Mouse (Mus musculus): Measurements from ENCODE around the gene Atp9a. TPM values are rescaled to one million over a fixed set of nuclear protein-coding genes. Genes with fewer than 3 reads are reported as not detected.
"Not testable (repeated sequence)": the region's sequence is repeated elsewhere in the genome, so short reads cannot be mapped to it uniquely, and the experiment has no call there.

The Atp9a gene
- total RNA-seq, 1 experiment = 41.5 TPM

DNA sequence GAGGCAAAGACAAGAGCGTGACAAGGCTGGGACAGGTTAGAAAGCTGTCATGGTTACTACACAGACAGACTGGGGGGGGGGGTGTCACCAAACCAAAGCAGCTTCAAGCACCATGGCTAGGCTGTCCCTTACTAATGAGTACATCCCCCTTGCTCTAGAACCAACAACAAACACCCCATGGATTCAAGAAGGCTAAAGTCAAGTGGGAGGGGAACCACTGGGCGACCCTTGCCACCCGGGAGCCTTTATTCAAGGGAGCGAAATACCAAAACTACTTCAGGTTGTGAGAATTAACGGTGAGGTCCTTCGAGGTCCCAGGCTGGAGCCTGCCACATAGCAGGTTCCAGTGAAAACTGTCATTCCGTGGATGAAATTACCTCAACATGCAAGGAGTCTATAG, 21.6 kb upstream of the Atp9a start:
- TF ChIP-seq ZNF384 (IDR thresholded peaks at IDR 0.05; ENCODE audit: low read depth, low read length) = no peak
- no peak for TF ChIP-seq ZC3H11A (IDR thresholded peaks at IDR 0.05; ENCODE audit: borderline replicate concordance, low read depth, low read length)
- no peak for TF ChIP-seq CHD2 (IDR thresholded peaks at IDR 0.05; ENCODE audit: low read depth, low read length)
- TF ChIP-seq MAFK (IDR thresholded peaks at IDR 0.05; ENCODE audit: insufficient read depth, low read depth, low read length) = no peak
- no peak for TF ChIP-seq HCFC1 (IDR thresholded peaks at IDR 0.05; ENCODE audit: borderline replicate concordance, insufficient read depth, low read length)
- H3K4me3 ChIP-seq (ENCODE audit: insufficient read depth in 1 of 2, low read depth in 1 of 2, low read length in 2 of 2, poor library complexity in 1 of 2, severe bottlenecking in 1 of 2) = peak overlapping the region; percentile 87 to 91
- in situ Hi-C loops (cut with MboI; ENCODE audit: low sequenced_read_pairs in 2 of 2, unreplicated experiment in 2 of 2) = no loop called here
- H3K36me3 ChIP-seq (ENCODE audit: control insufficient read depth, insufficient read depth, low read length, poor library complexity, severe bottlenecking) = peaks cover 8% of the 10 kb centered on the region; the same call in 1 of the 2 replicates
- H3K4me1 ChIP-seq (ENCODE audit: control insufficient read depth in 2 of 2, insufficient read depth in 2 of 2, low read length in 2 of 2, poor library complexity in 1 of 2) = peaks cover 13 to 15% of the 10 kb centered on the region in 2 experiments
- H3K27ac ChIP-seq (ENCODE audit: insufficient read depth, low read depth, low read length, poor library complexity, severe bottlenecking) = peak overlapping the region; percentile 88
- no peaks in the 10 kb centered on the region for H3K9me3 ChIP-seq (ENCODE audit: control insufficient read depth, insufficient read depth, low read depth, low read length)
- no peak for DNase-seq (ENCODE audit: low read depth, low spot score)
- peak overlapping the region; percentile 74 for H3K9ac ChIP-seq (ENCODE audit: insufficient read depth, low read depth, low read length, poor library complexity, severe bottlenecking)

DNA sequence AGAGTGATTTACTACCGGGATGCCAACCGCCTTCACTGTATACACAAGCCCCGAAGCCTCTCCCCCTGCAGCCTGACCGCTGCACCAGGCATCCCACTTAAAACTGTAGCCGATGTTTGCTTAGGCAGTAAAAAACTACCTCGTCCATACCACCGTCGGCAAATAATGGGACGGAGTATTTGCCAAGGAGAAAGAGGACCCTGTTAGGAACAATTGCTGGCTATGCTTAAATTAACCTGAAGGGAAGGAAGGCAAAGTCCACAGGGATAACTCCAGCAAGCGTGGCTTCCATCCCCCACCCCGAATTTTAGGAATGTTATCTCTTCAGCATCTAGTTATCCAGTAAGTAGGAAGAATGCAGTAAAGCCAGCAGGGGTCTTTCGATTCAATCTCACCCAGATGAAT, 20.2 kb upstream of the Atp9a start:
- in situ Hi-C loops (cut with MboI; ENCODE audit: low sequenced_read_pairs in 2 of 2, unreplicated experiment in 2 of 2) = no loop called here
- H3K4me1 ChIP-seq (ENCODE audit: control insufficient read depth in 2 of 2, insufficient read depth in 2 of 2, low read length in 2 of 2, poor library complexity in 1 of 2) = peaks cover 8 to 16% of the 10 kb centered on the region in 2 experiments; a peak in 2 of 4 replicates
- H3K9me3 ChIP-seq (ENCODE audit: control insufficient read depth, insufficient read depth, low read depth, low read length) = no peaks in the 10 kb centered on the region
- peak overlapping the region; percentile 81 for H3K27ac ChIP-seq (ENCODE audit: insufficient read depth, low read depth, low read length, poor library complexity, severe bottlenecking)
- TF ChIP-seq ZC3H11A (IDR thresholded peaks at IDR 0.05; ENCODE audit: borderline replicate concordance, low read depth, low read length) (no peak), ZNF384 (IDR thresholded peaks at IDR 0.05; ENCODE audit: low read depth, low read length) (no peak), MAFK (IDR thresholded peaks at IDR 0.05; ENCODE audit: insufficient read depth, low read depth, low read length) (no peak), CHD2 (IDR thresholded peaks at IDR 0.05; ENCODE audit: low read depth, low read length) (peak; percentile 51; the same call in 1 of the 2 replicates)
- H3K4me3 ChIP-seq (ENCODE audit: insufficient read depth in 1 of 2, low read depth in 1 of 2, low read length in 2 of 2, poor library complexity in 1 of 2, severe bottlenecking in 1 of 2) = peak overlapping the region; percentile 41 to 67
- peaks cover 15% of the 10 kb centered on the region; the same call in 1 of the 2 replicates for H3K36me3 ChIP-seq (ENCODE audit: control insufficient read depth, insufficient read depth, low read length, poor library complexity, severe bottlenecking)
- peak overlapping the region; percentile 60 for H3K9ac ChIP-seq (ENCODE audit: insufficient read depth, low read depth, low read length, poor library complexity, severe bottlenecking)
- no peak for DNase-seq (ENCODE audit: low read depth, low spot score)

DNA sequence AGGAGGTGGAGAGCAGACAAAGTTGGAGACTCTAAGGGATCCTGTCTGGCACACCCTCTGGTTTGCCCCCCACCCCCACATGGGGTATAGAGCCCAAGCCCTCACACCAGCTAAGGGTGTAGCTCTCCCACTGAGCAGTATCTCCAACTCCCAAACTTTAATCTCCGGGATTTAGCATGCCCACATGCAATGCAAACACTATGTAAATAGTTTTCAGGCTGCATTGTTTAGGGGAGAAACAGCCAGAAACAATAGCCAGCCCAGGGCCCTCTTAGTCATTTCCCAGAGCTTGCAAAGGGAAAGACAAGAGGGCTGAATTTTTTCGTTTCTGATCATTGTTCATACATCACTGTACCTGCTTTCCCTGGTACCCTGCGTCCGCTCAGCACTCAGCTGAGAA, 19.7 kb upstream of the Atp9a start:
- in situ Hi-C loops (cut with MboI; ENCODE audit: low sequenced_read_pairs in 2 of 2, unreplicated experiment in 2 of 2) = no loop called here
- H3K4me3 ChIP-seq (ENCODE audit: insufficient read depth in 1 of 2, low read depth in 1 of 2, low read length in 2 of 2, poor library complexity in 1 of 2, severe bottlenecking in 1 of 2) = peak overlapping the region; percentile 41 to 67
- H3K9ac ChIP-seq (ENCODE audit: insufficient read depth, low read depth, low read length, poor library complexity, severe bottlenecking) = peak overlapping the region; percentile 60
- no peak for TF ChIP-seq CHD2 (IDR thresholded peaks at IDR 0.05; ENCODE audit: low read depth, low read length)
- no peak for TF ChIP-seq MAFK (IDR thresholded peaks at IDR 0.05; ENCODE audit: insufficient read depth, low read depth, low read length)
- no peak for TF ChIP-seq ZNF384 (IDR thresholded peaks at IDR 0.05; ENCODE audit: low read depth, low read length)
- TF ChIP-seq HCFC1 (IDR thresholded peaks at IDR 0.05; ENCODE audit: borderline replicate concordance, insufficient read depth, low read length) = no peak
- TF ChIP-seq ZC3H11A (IDR thresholded peaks at IDR 0.05; ENCODE audit: borderline replicate concordance, low read depth, low read length) = no peak
- H3K4me1 ChIP-seq (ENCODE audit: control insufficient read depth in 2 of 2, insufficient read depth in 2 of 2, low read length in 2 of 2, poor library complexity in 1 of 2) = peaks cover 8 to 19% of the 10 kb centered on the region in 2 experiments; a peak in 2 of 4 replicates
- H3K27ac ChIP-seq (ENCODE audit: insufficient read depth, low read depth, low read length, poor library complexity, severe bottlenecking) = peak overlapping the region; percentile 81
- H3K9me3 ChIP-seq (ENCODE audit: control insufficient read depth, insufficient read depth, low read depth, low read length) = no peaks in the 10 kb centered on the region
- peaks cover 19% of the 10 kb centered on the region; the same call in 1 of the 2 replicates for H3K36me3 ChIP-seq (ENCODE audit: control insufficient read depth, insufficient read depth, low read length, poor library complexity, severe bottlenecking)
- DNase-seq (ENCODE audit: low read depth, low spot score) = no peak

DNA sequence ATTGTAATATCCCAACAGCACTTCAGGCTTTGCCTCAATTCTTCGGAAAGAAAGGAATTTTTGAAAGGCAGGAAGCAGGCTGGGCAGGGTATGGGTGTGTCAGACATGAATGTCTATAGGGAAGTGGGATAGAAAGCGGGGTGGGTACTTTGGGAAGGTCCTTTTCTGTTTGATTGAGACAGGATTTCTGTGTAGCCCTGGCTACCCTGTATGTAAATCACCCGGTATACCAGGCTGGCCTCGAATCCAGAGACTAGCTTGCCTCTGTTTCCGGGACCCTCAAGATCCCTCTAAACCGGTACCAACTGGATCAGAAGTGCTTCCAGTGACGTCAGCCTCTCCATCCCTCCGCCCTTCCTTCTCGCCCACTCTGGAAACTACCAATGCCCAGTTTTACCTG, 18.9 kb upstream of the Atp9a start:
- H3K36me3 ChIP-seq (ENCODE audit: control insufficient read depth, insufficient read depth, low read length, poor library complexity, severe bottlenecking) = peaks cover 27% of the 10 kb centered on the region
- no peaks in the 10 kb centered on the region for H3K9me3 ChIP-seq (ENCODE audit: control insufficient read depth, insufficient read depth, low read depth, low read length)
- peak overlapping the region; percentile 45; the same call in 1 of the 2 replicates for H3K9ac ChIP-seq (ENCODE audit: insufficient read depth, low read depth, low read length, poor library complexity, severe bottlenecking)
- peak overlapping the region; percentile 41 to 67 for H3K4me3 ChIP-seq (ENCODE audit: insufficient read depth in 1 of 2, low read depth in 1 of 2, low read length in 2 of 2, poor library complexity in 1 of 2, severe bottlenecking in 1 of 2)
- peak overlapping the region; percentile 81 for H3K27ac ChIP-seq (ENCODE audit: insufficient read depth, low read depth, low read length, poor library complexity, severe bottlenecking)
- in situ Hi-C loops (cut with MboI; ENCODE audit: low sequenced_read_pairs in 2 of 2, unreplicated experiment in 2 of 2) = no loop called here
- no peak for DNase-seq (ENCODE audit: low read depth, low spot score)
- no peak for TF ChIP-seq CHD2 (IDR thresholded peaks at IDR 0.05; ENCODE audit: low read depth, low read length)
- no peak for TF ChIP-seq MAFK (IDR thresholded peaks at IDR 0.05; ENCODE audit: insufficient read depth, low read depth, low read length)
- TF ChIP-seq HCFC1 (IDR thresholded peaks at IDR 0.05; ENCODE audit: borderline replicate concordance, insufficient read depth, low read length) = no peak
- TF ChIP-seq ZC3H11A (IDR thresholded peaks at IDR 0.05; ENCODE audit: borderline replicate concordance, low read depth, low read length) = no peak
- no peak for TF ChIP-seq ZNF384 (IDR thresholded peaks at IDR 0.05; ENCODE audit: low read depth, low read length)
- peaks cover 10 to 25% of the 10 kb centered on the region in 2 experiments; a peak in 3 of 4 replicates for H3K4me1 ChIP-seq (ENCODE audit: control insufficient read depth in 2 of 2, insufficient read depth in 2 of 2, low read length in 2 of 2, poor library complexity in 1 of 2)

DNA sequence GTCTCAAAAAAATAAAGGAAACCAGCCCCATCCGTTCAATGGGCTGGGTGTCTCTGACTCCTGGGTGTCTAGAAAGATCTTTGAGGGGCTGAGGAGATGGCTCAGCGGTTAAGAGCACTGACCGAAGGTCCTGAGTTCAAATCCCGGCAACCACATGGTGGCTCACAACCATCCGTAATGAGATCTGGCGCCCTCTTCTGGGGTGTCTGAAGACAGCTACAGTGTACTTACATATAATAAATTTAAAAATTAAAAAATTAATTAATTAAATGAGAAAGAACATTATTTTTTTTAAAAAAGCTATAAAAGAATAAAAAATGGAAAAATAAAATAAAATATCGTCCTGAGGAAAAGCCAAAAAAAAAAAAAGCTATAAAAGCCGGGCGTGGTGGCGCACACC, 2.2 kb upstream of the Atp9a start:
- Histone ChIP-seq H3K36me3 (ENCODE audit: control insufficient read depth, insufficient read depth, low read length, poor library complexity, severe bottlenecking) (peaks cover 15% of the 10 kb centered on the region), H3K4me1 (ENCODE audit: control insufficient read depth in 2 of 2, insufficient read depth in 2 of 2, low read length in 2 of 2, poor library complexity in 1 of 2) (peaks cover 2 to 11% of the 10 kb centered on the region in 2 experiments; a peak in 2 of 4 replicates)
- H3K4me3 ChIP-seq (ENCODE audit: insufficient read depth in 1 of 2, low read depth in 1 of 2, low read length in 2 of 2, poor library complexity in 1 of 2, severe bottlenecking in 1 of 2); H3K27ac ChIP-seq (ENCODE audit: insufficient read depth, low read depth, low read length, poor library complexity, severe bottlenecking); in situ Hi-C loops (cut with MboI; ENCODE audit: low sequenced_read_pairs in 2 of 2, unreplicated experiment in 2 of 2); H3K9ac ChIP-seq (ENCODE audit: insufficient read depth, low read depth, low read length, poor library complexity, severe bottlenecking); H3K9me3 ChIP-seq (ENCODE audit: control insufficient read depth, insufficient read depth, low read depth, low read length); DNase-seq (ENCODE audit: low read depth, low spot score): not testable (repeated sequence)
